Mouse (Mus musculus) midbrain, embryonic 12.5 days (tissue): Measurements from ENCODE around the gene Ercc5. TPM values are rescaled to one million over a fixed set of nuclear protein-coding genes. Genes with fewer than 3 reads are reported as not detected.
A peak's percentile ranks its signal among the peaks of the same experiment; 100 is the strongest.

Experiments
- ATAC-seq: fragments of 200-750 bp; cut with Nextera tagmentation; 2 replicates; pipeline ENCODE4 v1.8.0; 2017; ENCODE audit warnings: low read depth, moderate TSS enrichment, moderate library complexity; ENCODE audit not compliant: low FRiP score
- H3K27ac ChIP-seq: fragments of 300-500 bp; sonication (generic); replicated peaks from 2 replicates; pipeline ENCODE4 v1.5.1; 2016; ENCODE audit warnings: mild to moderate bottlenecking
- H3K27me3 ChIP-seq: fragments of 300-500 bp; sonication (generic); 2 replicates; pipeline ENCODE4 v1.6.1; 2016; ENCODE audit warnings: mild to moderate bottlenecking
- H3K36me3 ChIP-seq: fragments of 300-500 bp; sonication (generic); 2 replicates; pipeline ENCODE4 v1.6.1; 2016
- H3K4me1 ChIP-seq: fragments of 300-500 bp; sonication (generic); 2 replicates; pipeline ENCODE4 v1.6.1; 2016
- H3K4me2 ChIP-seq: fragments of 300-500 bp; sonication (generic); replicated peaks from 2 replicates; pipeline ENCODE4 v1.6.1; 2016; ENCODE audit warnings: mild to moderate bottlenecking, moderate library complexity
- H3K4me3 ChIP-seq: fragments of 300-500 bp; sonication (generic); 2 replicates; pipeline ENCODE4 v1.5.1; 2016; ENCODE audit warnings: mild to moderate bottlenecking
- H3K9ac ChIP-seq: fragments of 300-500 bp; sonication (generic); replicated peaks from 2 replicates; pipeline ENCODE4 v1.6.1; 2016; ENCODE audit warnings: mild to moderate bottlenecking, moderate library complexity
- H3K9me3 ChIP-seq: fragments of 300-500 bp; sonication (generic); 2 replicates; pipeline ENCODE4 v1.6.1; 2016; ENCODE audit warnings: mild to moderate bottlenecking
- WGBS: fragments of 180-500 bp; shearing (Covaris S2); methylation state at CpG from one replicate; pipeline ENCODE4 v1.1.7; 2016; 5-methylcytosine and 5-hydroxymethylcytosine counted together
- polyA plus RNA-seq: library from polyadenylated mRNA; unstranded; fragments of >200 nt; fragmentation: Nextera tagmentation; extraction: Ambion mirVana; gene quantifications from 2 replicates; pipeline ENCODE4 v1.2.1, GENCODE M21; 2016

Gene Ercc5
- polyA plus RNA-seq, 1 experiment from 2014 or later, result 46.0 TPM

DNA sequence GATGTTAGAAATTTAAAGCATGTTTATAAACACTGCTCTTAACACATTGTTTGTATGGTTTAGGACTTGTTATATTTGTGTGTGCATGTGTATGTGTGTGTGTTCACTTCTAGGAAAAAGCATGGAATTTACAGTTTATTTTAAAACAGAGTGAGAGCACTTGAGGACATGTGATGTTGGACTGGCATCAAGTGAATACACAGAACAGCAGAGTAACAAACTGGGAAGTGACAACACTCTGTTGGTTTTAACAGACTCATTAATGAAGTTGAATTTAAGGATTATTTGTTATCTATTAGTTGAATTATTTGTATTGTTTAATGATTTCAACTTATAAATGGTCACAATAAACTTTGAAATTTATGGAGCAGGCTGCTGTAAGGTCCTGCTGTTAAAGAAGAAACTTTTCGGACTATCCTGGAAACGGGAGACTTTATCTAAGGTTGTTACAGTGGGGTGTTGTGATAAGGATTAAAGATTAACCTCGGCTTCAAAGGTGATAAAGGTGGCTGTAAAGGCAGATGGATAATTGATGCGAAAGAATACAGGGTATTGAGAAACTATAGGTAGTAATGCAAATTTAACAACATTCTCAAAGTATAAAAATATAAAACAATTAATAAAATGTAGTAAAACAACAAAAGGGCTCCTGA lies 17.5 kb upstream of the Ercc5 start:
- Histone ChIP-seq H3K36me3 (peaks cover 35% of the 10 kb centered on the region), H3K4me3 (no peak overlapping the region), H3K9ac (no peak overlapping the region), H3K4me2 (no peak overlapping the region), H3K27ac (no peak overlapping the region), H3K4me1 (no peaks in the 10 kb centered on the region), H3K9me3 (no peaks in the 10 kb centered on the region), H3K27me3 (no peaks in the 10 kb centered on the region)
- no peak for ATAC-seq
- WGBS, result 93% methylated on average over 4 of the region's 4 CpGs

DNA sequence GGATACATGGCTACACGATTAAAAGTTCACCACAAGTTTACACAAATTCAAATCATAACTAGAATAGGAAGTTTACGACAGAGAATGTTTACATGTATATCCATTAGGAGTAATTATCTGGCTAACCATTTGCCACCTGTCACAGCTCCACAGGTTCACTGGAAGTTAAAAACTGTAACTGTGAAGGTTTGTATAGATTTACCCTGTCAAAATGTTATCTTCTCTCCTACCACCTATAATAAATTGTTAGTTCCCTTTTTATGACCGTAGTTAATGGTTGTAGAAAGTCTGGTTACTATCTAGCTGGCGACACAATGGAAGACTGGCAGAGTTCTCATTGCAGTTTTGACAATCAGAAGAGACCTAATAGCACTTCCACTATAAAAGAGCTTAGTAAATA lies 7.3 kb upstream of the Ercc5 start:
- H3K4me1 ChIP-seq, result no peaks in the 10 kb centered on the region
- H3K9me3 ChIP-seq, result no peaks in the 10 kb centered on the region
- no peaks in the 10 kb centered on the region for H3K27me3 ChIP-seq
- no peak overlapping the region for H3K4me2 ChIP-seq
- H3K27ac ChIP-seq, result no peak overlapping the region
- H3K9ac ChIP-seq, result no peak overlapping the region
- no peak for ATAC-seq
- WGBS, result 92% methylated on average over 4 of the region's 4 CpGs
- H3K36me3 ChIP-seq, result peaks cover 62% of the 10 kb centered on the region
- no peak overlapping the region for H3K4me3 ChIP-seq

GRCm38 (mm10) chr1:44142747-44143146 lies 4.8 kb upstream of the Ercc5 start:
- no peak overlapping the region for H3K4me2 ChIP-seq
- peaks cover 49% of the 10 kb centered on the region for H3K36me3 ChIP-seq
- no peaks in the 10 kb centered on the region for H3K27me3 ChIP-seq
- no peaks in the 10 kb centered on the region for H3K9me3 ChIP-seq
- peaks cover 4% of the 10 kb centered on the region; the same call in 1 of the 2 replicates for H3K4me1 ChIP-seq
- 90% methylated on average over 5 of the region's 5 CpGs for WGBS
- no peak overlapping the region for H3K9ac ChIP-seq
- no peak for ATAC-seq
- H3K27ac ChIP-seq, result no peak overlapping the region
- no peak overlapping the region for H3K4me3 ChIP-seq

DNA sequence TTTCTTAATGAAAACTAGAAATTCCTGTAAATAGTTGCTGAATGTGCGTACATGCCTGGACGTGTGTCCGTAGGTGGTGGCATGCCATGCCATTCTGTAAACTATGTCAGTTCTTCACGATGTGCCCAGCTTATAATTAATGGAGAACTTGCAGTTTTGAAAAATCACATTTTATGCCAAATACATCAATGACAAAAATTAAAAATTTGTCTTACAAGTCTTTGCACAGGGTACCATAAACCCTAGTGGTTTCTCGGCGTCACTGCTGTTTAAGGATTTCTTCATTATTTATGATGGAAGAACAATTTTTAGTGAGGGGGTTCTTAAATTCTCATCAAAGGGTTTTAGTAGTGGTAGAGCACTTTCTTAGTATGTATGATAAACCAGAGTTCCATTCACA lies 1.2 kb downstream of the Ercc5 start:
- Histone ChIP-seq H3K27me3 (no peaks in the 10 kb centered on the region), H3K27ac (peak overlapping the region; percentile 99), H3K36me3 (peaks cover 3% of the 10 kb centered on the region; the same call in 1 of the 2 replicates), H3K9ac (peak overlapping the region; percentile 91), H3K9me3 (0 out of 2 replicates have a peak, but pooled peaks cover 5% of the 10 kb centered on the region), H3K4me1 (peaks cover 9% of the 10 kb centered on the region; the same call in 1 of the 2 replicates), H3K4me3 (peak overlapping the region; percentile 80), H3K4me2 (peak overlapping the region; percentile 60)
- 44% methylated on average over 6 of the region's 6 CpGs for WGBS
- no peak for ATAC-seq

DNA sequence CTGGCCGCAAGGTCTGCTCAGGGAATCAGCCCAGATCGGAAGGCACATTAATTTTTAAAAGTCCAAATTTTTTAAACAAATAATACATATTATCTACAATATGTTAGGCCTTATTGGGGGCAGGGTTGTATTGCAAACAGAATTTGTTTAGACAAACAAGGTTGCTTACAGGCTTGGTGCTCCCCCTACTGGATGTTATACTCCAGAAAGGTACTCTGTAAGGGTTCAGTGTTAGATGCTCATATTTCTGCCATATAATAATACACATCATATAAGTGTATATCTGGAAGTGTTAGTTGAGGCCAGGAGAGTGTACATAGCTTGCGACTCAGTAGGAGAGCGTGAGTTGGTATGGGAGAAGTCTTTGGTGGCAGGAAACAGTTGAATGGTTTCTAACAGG lies 7.7 kb downstream of the Ercc5 start:
- 95% methylated on average over 4 of the region's 4 CpGs for WGBS
- Histone ChIP-seq H3K9me3 (0 out of 2 replicates have a peak, but pooled peaks cover 5% of the 10 kb centered on the region), H3K4me1 (no peaks in the 10 kb centered on the region), H3K4me3 (no peak overlapping the region), H3K36me3 (peaks cover 36% of the 10 kb centered on the region), H3K4me2 (no peak overlapping the region), H3K9ac (no peak overlapping the region), H3K27me3 (no peaks in the 10 kb centered on the region), H3K27ac (no peak overlapping the region)
- ATAC-seq, result no peak

GRCm38 (mm10) chr1:44158317-44158716 lies 10.8 kb downstream of the Ercc5 start:
- no peak overlapping the region for H3K4me2 ChIP-seq
- H3K9ac ChIP-seq, result no peak overlapping the region
- no peaks in the 10 kb centered on the region for H3K4me1 ChIP-seq
- 92% methylated on average over 6 of the region's 6 CpGs for WGBS
- no peak overlapping the region for H3K27ac ChIP-seq
- peaks cover 62% of the 10 kb centered on the region for H3K36me3 ChIP-seq
- no peaks in the 10 kb centered on the region for H3K27me3 ChIP-seq
- H3K4me3 ChIP-seq, result no peak overlapping the region
- no peak for ATAC-seq
- no peaks in the 10 kb centered on the region for H3K9me3 ChIP-seq

GRCm38 (mm10) chr1:44161818-44162217 lies 14.3 kb downstream of the Ercc5 start:
- Histone ChIP-seq H3K4me2 (no peak overlapping the region), H3K9ac (no peak overlapping the region), H3K27ac (no peak overlapping the region), H3K27me3 (no peaks in the 10 kb centered on the region), H3K4me1 (no peaks in the 10 kb centered on the region), H3K9me3 (no peaks in the 10 kb centered on the region), H3K4me3 (no peak overlapping the region), H3K36me3 (peaks cover 85% of the 10 kb centered on the region)
- 95% methylated on average over 6 of the region's 6 CpGs for WGBS
- no peak for ATAC-seq

- H3K27me3 ChIP-seq, result no peaks in the 10 kb centered on the region
- no peak overlapping the region for H3K4me3 ChIP-seq
- no peak overlapping the region for H3K9ac ChIP-seq
- no peak overlapping the region for H3K4me2 ChIP-seq
- H3K36me3 ChIP-seq, result peaks cover 87% of the 10 kb centered on the region
- peaks cover 1% of the 10 kb centered on the region; the same call in 1 of the 2 replicates for H3K9me3 ChIP-seq
- WGBS, result 90% methylated on average over 5 of the region's 5 CpGs
- no peak overlapping the region for H3K27ac ChIP-seq
- no peak for ATAC-seq
- H3K4me1 ChIP-seq, result no peaks in the 10 kb centered on the region
Measured at GRCm38 (mm10) chr1:44162389-44162788, 14.8 kb downstream of the Ercc5 start.

- Histone ChIP-seq H3K36me3 (peaks cover 81% of the 10 kb centered on the region), H3K9ac (no peak overlapping the region), H3K9me3 (peaks cover 15% of the 10 kb centered on the region), H3K27me3 (no peaks in the 10 kb centered on the region), H3K27ac (no peak overlapping the region), H3K4me2 (no peak overlapping the region), H3K4me3 (no peak overlapping the region), H3K4me1 (no peaks in the 10 kb centered on the region)
- no peak for ATAC-seq
- WGBS, result 91% methylated on average over 3 of the region's 3 CpGs
Measured at GRCm38 (mm10) chr1:44167859-44168383, 20.4 kb downstream of the Ercc5 start.

- no peak overlapping the region for H3K4me2 ChIP-seq
- H3K9ac ChIP-seq, result no peak overlapping the region
- H3K36me3 ChIP-seq, result peaks cover 86% of the 10 kb centered on the region
- no peaks in the 10 kb centered on the region for H3K4me1 ChIP-seq
- no peak overlapping the region for H3K27ac ChIP-seq
- peaks cover 12% of the 10 kb centered on the region for H3K9me3 ChIP-seq
- no peak overlapping the region for H3K4me3 ChIP-seq
- ATAC-seq, result no peak
- WGBS, result 97% methylated on average over 4 of the region's 4 CpGs
- H3K27me3 ChIP-seq, result no peaks in the 10 kb centered on the region
Measured at GRCm38 (mm10) chr1:44172656-44173055, 25.1 kb downstream of the Ercc5 start.

DNA sequence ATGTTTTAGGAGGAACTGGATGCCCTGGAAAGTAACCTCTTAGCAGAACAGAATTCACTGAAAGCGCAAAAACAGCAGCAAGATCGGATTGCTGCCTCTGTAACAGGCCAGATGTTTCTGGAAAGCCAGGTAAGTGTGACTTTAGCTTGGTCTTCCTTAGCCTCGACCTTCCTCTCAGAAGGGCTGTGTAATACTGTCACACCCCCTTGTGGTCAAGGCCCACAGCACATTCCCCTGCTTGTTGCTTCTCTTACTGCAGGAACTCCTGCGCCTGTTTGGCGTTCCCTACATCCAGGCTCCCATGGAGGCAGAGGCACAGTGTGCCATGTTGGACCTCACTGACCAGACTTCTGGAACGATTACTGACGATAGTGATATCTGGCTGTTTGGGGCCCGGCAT lies 26.4 kb downstream of the Ercc5 start:
- H3K36me3 ChIP-seq, result peaks cover 87% of the 10 kb centered on the region

DNA sequence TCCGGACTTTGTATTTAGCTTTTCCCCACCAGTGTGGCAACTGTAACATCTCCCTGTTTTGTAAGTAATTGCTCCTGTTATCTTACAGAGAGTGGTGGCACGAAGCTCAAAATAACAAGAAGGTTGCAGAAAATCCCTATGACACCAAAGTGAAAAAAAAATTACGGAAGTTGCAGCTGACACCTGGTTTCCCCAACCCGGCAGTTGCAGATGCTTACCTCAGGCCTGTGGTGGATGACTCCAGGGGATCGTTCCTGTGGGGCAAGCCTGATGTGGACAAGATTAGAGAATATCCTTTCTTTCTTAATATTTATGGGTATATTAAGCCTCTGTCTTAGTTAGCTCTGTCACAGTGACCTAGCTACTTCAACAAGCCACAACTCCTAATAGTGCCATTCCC lies 30.5 kb downstream of the Ercc5 start:
- WGBS, result 91% methylated on average over 5 of the region's 5 CpGs
- Histone ChIP-seq H3K9ac (no peak overlapping the region), H3K4me2 (no peak overlapping the region), H3K9me3 (no peaks in the 10 kb centered on the region), H3K27ac (no peak overlapping the region), H3K4me1 (no peaks in the 10 kb centered on the region), H3K4me3 (no peak overlapping the region), H3K36me3 (peaks cover 80% of the 10 kb centered on the region), H3K27me3 (no peaks in the 10 kb centered on the region)
- no peak for ATAC-seq

More for the DNA sequence above, 26.4 kb downstream of the Ercc5 start:
- ATAC-seq, result no peak
- no peaks in the 10 kb centered on the region for H3K4me1 ChIP-seq
- peaks cover 11% of the 10 kb centered on the region; the same call in 1 of the 2 replicates for H3K9me3 ChIP-seq
- no peak overlapping the region for H3K4me2 ChIP-seq
- no peak overlapping the region for H3K9ac ChIP-seq
- WGBS, result 84% methylated on average over 8 of the region's 8 CpGs
- no peak overlapping the region for H3K27ac ChIP-seq
- no peaks in the 10 kb centered on the region for H3K27me3 ChIP-seq
- H3K4me3 ChIP-seq, result no peak overlapping the region

DNA sequence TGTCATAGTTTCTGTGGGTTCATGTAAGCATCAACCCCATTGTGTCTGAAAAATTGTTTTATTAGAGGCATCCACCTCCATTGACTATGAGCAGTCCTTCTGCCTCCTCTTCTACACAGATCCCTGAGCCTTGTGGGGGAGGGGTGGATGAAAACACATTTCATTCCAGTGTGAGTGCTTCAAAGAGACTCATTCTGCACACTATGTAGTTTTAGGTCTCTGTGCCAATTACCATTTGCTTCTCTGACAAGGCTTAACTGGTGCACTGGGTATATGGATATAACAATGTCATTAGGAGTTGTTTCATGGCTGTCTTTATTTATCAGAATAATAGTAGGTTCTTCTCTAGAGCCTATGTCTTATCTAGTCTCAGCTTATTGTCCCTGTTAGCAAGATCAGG lies 38.9 kb downstream of the Ercc5 start:
- Histone ChIP-seq H3K9ac (no peak overlapping the region), H3K9me3 (no peaks in the 10 kb centered on the region), H3K4me1 (no peaks in the 10 kb centered on the region), H3K4me2 (no peak overlapping the region), H3K36me3 (peaks cover 10% of the 10 kb centered on the region), H3K4me3 (no peak overlapping the region), H3K27ac (no peak overlapping the region), H3K27me3 (no peaks in the 10 kb centered on the region)
- ATAC-seq, result no peak
